Mouse (Mus musculus) thymus, adult 2 months (tissue): Measurements from ENCODE around the gene Chn2. TPM values are rescaled to one million over a fixed set of nuclear protein-coding genes. Genes with fewer than 3 reads are reported as not detected.

Experiments
- DNase-seq: peaks from one replicate; pipeline ENCODE4 v3.0.0; 2021
- H3K27ac ChIP-seq: fragments of 200-500 bp; 2 replicates; pipeline ENCODE4 v1.5.1; 2012; ENCODE audit warnings: low read length, control low read depth; ENCODE audit not compliant: control insufficient read depth, insufficient read depth
- H3K27me3 ChIP-seq: fragments of 200-500 bp; 2 replicates; pipeline ENCODE4 v1.6.1; 2012; ENCODE audit warnings: mild to moderate bottlenecking, low read length, moderate library complexity, mixed read lengths; ENCODE audit not compliant: control insufficient read depth, insufficient read depth
- H3K36me3 ChIP-seq: fragments of 200-500 bp; 2 replicates; pipeline ENCODE4 v1.6.1; 2012; ENCODE audit warnings: mild to moderate bottlenecking, low read length, moderate library complexity; ENCODE audit not compliant: control insufficient read depth, insufficient read depth
- H3K4me1 ChIP-seq: fragments of 200-500 bp; replicated peaks from 2 replicates; pipeline ENCODE4 v1.6.1; 2012; ENCODE audit warnings: low read length; ENCODE audit not compliant: control insufficient read depth, insufficient read depth
- H3K4me3 ChIP-seq: fragments of 200-500 bp; 2 replicates; pipeline ENCODE4 v1.5.1; 2012; ENCODE audit warnings: mild to moderate bottlenecking, low read length, control low read depth, moderate library complexity; ENCODE audit not compliant: control insufficient read depth, insufficient read depth
- CTCF ChIP-seq: fragments of 200-500 bp; IDR thresholded peaks from 2 replicates; pipeline ENCODE4 v1.5.1; 2012; ENCODE audit warnings: mild to moderate bottlenecking, control low read depth, low read length, moderate library complexity, borderline replicate concordance; ENCODE audit not compliant: control insufficient read depth, poor library complexity, insufficient read depth; ENCODE audit errors: extremely low read depth
- POLR2A ChIP-seq: fragments of 200-500 bp; IDR thresholded peaks from 2 replicates; pipeline ENCODE4 v1.6.1; 2012; ENCODE audit warnings: mild to moderate bottlenecking, low read length, control low read depth, moderate library complexity; ENCODE audit not compliant: control insufficient read depth, poor library complexity, insufficient read depth; ENCODE audit errors: extremely low read depth
- WGBS: fragments of 180-500 bp; shearing (Covaris S2); methylation state at CpG from one replicate; pipeline ENCODE4 v1.1.7; 2018; 5-methylcytosine and 5-hydroxymethylcytosine counted together
- polyA plus RNA-seq: library from polyadenylated mRNA; depleted of rRNA; stranded (reverse); fragments of >200 nt; gene quantifications from 2 replicates; pipeline ENCODE4 v1.2.3, GENCODE M21; 2012

The Chn2 gene
- polyA plus RNA-seq, 1 experiment: 7.6 TPM

DNA sequence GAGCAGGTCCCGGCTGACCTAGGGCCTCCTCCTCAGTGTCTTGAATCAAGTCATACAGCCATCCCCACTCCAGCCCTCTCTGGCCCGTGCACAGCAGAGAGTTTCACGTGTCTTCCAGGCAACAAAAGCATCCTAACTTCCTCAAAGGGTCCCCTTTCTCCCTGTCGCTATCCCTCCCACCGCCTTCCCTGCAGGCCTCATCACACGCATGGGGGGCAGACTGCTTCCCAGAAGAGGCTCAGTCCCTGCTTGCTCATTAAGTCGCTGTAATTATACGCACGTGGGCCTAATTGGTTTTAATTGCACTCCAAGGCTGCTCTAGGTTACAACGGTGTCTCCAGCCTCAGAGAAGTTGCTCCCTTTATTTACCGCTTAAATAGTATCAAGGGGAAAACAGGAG is 216.0 kb downstream of the Chn2 start:
- H3K4me1 ChIP-seq: no peaks in the 10 kb centered on the region
- H3K36me3 ChIP-seq: no peaks in the 10 kb centered on the region
- no peak overlapping the region for H3K4me3 ChIP-seq
- TF ChIP-seq CTCF (no peak), POLR2A (no peak)
- no peaks in the 10 kb centered on the region for H3K27me3 ChIP-seq
- no peak for DNase-seq
- no peak overlapping the region for H3K27ac ChIP-seq
- 96% methylated on average over 11 of the region's 11 CpGs for WGBS

DNA sequence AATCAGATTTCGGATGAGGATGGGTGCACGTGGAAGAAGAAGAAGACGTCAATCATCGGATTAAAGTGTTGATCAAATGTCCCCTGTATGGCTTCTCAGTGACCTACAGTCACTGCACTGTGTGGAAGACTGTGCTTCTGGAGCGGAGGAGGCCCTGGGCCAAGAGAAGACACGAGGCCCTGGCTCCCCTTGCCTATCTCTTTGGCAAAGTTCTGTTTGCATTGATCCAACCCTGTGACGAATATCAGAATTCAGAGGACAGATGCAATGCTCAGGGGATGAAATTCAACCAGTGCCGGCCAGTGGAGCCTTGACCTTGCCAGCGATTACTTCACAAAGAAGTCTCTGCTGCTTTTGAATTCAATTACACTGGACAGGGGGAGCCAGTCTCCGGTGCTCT is 217.0 kb downstream of the Chn2 start:
- no peak for DNase-seq
- Histone ChIP-seq H3K4me1 (no peaks in the 10 kb centered on the region), H3K36me3 (no peaks in the 10 kb centered on the region), H3K4me3 (no peak overlapping the region), H3K27ac (no peak overlapping the region), H3K27me3 (no peaks in the 10 kb centered on the region)
- 93% methylated on average over 10 of the region's 10 CpGs for WGBS
- TF ChIP-seq POLR2A (no peak), CTCF (no peak)

DNA sequence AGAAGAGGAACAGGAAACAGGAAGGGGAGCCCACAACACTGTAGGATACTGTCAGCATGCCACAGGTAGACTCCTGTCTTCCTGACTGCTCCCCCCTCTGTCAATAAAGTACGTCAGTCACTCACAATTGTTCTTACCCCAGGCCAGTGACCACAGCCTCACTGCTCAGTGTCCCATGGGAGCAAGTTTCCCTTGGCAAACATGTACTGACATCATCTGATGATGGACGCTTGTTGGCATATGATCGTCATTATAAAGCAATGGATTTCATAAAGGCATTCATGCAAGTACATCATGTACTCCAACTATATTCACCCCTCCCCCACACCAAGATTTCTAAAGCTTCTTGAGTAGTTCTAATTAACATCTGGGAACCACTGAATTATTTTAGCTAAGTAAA is 218.2 kb downstream of the Chn2 start:
- Histone ChIP-seq H3K27me3 (no peaks in the 10 kb centered on the region), H3K36me3 (no peaks in the 10 kb centered on the region), H3K27ac (no peak overlapping the region), H3K4me3 (no peak overlapping the region), H3K4me1 (no peaks in the 10 kb centered on the region)
- no peak for DNase-seq
- 79% methylated on average over 3 of the region's 3 CpGs for WGBS
- TF ChIP-seq POLR2A: no peak
- TF ChIP-seq CTCF: no peak

DNA sequence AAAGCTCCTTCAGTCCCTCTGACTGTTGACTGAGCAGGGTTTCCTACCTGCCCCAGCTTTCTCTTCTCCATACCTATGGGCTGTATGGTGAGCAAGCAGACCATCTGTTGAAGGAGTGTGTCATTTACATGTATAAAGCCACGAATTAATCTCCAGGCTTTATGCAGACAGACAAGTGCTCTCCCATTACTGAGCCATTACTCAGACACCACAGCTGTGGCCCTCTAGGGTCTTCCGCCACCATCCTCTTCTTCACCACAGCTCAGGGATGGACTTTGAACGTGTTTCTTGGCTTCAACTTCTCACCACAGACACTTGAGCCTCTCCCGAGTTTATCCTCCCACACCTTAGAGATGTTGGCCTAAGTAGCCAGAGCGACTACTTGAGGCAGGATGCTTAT is 219.1 kb downstream of the Chn2 start:
- H3K4me3 ChIP-seq: no peak overlapping the region
- WGBS: 88% methylated on average over 5 of the region's 5 CpGs
- H3K36me3 ChIP-seq: no peaks in the 10 kb centered on the region
- no peak for DNase-seq
- no peak overlapping the region for H3K27ac ChIP-seq
- H3K4me1 ChIP-seq: no peaks in the 10 kb centered on the region
- no peaks in the 10 kb centered on the region for H3K27me3 ChIP-seq
- TF ChIP-seq CTCF (no peak), POLR2A (no peak)

DNA sequence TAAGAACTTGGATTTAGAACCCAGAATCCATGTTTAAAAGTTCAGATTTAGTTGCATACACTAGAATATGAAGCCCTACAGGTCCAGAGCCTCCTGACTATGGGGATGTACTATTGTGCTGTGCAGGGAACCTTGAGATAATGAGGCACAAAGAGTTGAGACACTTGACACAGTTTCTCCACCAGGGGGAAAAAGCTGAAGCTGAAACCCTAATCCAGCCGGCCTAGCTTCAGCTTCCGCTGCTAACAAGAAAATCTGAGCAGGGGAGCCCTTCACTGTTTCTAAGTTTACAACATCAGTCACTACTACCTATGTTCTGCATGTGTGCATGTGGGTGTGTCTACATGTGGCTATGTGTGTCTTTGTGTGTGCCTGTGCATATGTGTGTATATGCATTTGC is 223.4 kb downstream of the Chn2 start:
- Histone ChIP-seq H3K4me1 (no peaks in the 10 kb centered on the region), H3K27ac (no peak overlapping the region), H3K4me3 (no peak overlapping the region), H3K36me3 (no peaks in the 10 kb centered on the region), H3K27me3 (no peaks in the 10 kb centered on the region)
- no peak for DNase-seq
- 85% methylated on average over 2 of the region's 2 CpGs for WGBS
- no peak for TF ChIP-seq POLR2A
- TF ChIP-seq CTCF: no peak

DNA sequence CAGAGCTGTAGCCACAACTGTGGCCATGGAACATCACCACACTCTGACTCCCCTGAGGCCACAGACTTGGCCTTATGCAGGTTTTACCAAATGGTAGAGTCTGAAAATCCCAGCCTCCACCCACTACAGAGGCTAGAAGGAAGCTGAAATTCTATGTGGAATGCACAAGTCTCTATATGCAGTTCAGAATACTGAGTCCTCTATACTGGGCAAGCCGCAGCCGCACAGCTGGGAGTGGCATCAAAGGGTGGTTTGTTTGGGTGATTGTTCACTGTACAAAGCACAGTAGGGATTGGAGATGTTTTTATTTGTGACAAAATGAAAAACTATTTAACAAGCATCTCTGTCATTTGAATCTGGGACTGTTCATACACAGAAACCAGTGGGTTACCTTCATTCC is 224.5 kb downstream of the Chn2 start:
- no peak for DNase-seq

DNA sequence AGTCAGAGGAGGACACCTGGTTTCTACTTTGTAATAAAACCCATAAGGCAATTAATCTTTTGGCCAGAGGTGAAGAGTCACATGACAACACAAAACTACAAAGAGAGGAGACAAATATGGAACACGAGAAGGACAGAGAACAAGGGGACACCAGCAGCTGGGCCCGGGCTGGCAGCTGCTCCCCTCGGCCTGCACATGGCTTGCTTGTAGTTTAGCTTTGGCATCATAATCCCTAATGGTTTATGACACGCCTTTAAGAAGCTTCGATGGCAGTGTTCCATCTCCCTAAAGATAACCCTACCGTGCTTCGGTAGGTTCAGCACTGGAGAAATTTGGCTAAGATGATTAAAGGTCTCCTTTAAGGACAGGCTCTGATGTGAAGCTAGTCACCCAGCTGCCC is 225.2 kb downstream of the Chn2 start:
- no peak for DNase-seq
- Histone ChIP-seq H3K4me1 (no peaks in the 10 kb centered on the region), H3K36me3 (no peaks in the 10 kb centered on the region), H3K27ac (no peak overlapping the region), H3K4me3 (no peak overlapping the region), H3K27me3 (no peaks in the 10 kb centered on the region)
- 91% methylated on average over 7 of the region's 7 CpGs for WGBS
- TF ChIP-seq POLR2A: no peak
- no peak for TF ChIP-seq CTCF

More for the DNA sequence above, 224.5 kb downstream of the Chn2 start:
- 100% methylated on average over 2 of the region's 2 CpGs for WGBS
- H3K27me3 ChIP-seq: no peaks in the 10 kb centered on the region
- no peak overlapping the region for H3K4me3 ChIP-seq
- H3K4me1 ChIP-seq: no peaks in the 10 kb centered on the region
- H3K27ac ChIP-seq: no peak overlapping the region
- H3K36me3 ChIP-seq: no peaks in the 10 kb centered on the region
- TF ChIP-seq POLR2A (no peak), CTCF (no peak)
